In the genomic region with DNA sequence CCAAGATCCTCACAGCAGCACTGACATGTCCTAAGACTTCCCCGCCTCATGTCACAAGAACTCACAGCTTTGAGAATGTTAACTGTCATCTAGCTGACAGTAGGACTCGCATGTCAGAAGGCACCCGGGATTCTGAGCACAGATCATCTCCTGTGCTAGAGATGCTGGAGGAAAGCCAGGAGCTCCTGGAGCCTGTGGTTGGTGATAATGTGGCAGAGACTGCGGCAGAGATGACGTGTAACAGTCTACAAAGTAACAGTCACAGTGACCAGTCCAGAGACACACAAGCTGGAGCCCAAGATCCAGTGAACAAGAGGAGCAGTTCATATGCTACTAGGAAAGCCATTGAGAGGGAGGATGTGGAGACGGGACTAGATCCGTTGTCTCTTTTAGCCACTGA, we compare ENCODE assay signal across 17 mouse cellular contexts. TPM values are rescaled to one million over a fixed set of nuclear protein-coding genes. Genes with fewer than 3 reads are reported as not detected.
A peak's percentile ranks its signal among the peaks of the same experiment; 100 is the strongest.
DNase-seq lines count a peak whose midpoint lies in the region; ATAC-seq lines count a peak whose summit lies in the region.
"Had no signal": no experiment of that assay in that cellular context is flagged by ENCODE, and none has a peak within 500 bp of the region (broad histone marks: within the 10 kb centered on the region; RNA-seq: fewer than 3 reads in every experiment).

No protein-coding gene starts in this region.

- peak overlapping the region; percentile 21; the same call in 1 of the 2 replicates for H3K27ac ChIP-seq in heart, embryonic 13.5 days (replicated peaks)
- H3K27ac ChIP-seq in kidney, embryonic 15.5 days = no peak overlapping the region
- H3K27ac ChIP-seq: embryonic facial prominence, embryonic 15.5 days; forebrain, embryonic 15.5 days; hindbrain, embryonic 13.5 days; hindbrain, postnatal 0 days had no signal

- WGBS in heart, embryonic 13.5 days = 59% methylated on average over 7 of the region's 7 CpGs
- 94% methylated on average over 7 of the region's 7 CpGs for WGBS in kidney, embryonic 15.5 days

- no peak for ATAC-seq in heart, embryonic 13.5 days (ENCODE audit: extremely low read depth, insufficient number of reproducible peaks, low FRiP score, low TSS enrichment)
- 0 out of 2 replicates have a peak, but pooled peaks have one; percentile 12 for ATAC-seq in erythroid progenitor cell, adult 5-6 weeks (replicated peaks; ENCODE audit: low FRiP score, poor library complexity, severe bottlenecking)
- no peak for ATAC-seq in kidney, embryonic 15.5 days (replicated peaks; ENCODE audit: low FRiP score)
- ATAC-seq: forebrain, embryonic 15.5 days; hindbrain, postnatal 0 days had no signal

- no peaks in the 10 kb centered on the region for H3K27me3 ChIP-seq in heart, embryonic 13.5 days (replicated peaks)
- no peaks in the 10 kb centered on the region for H3K27me3 ChIP-seq in kidney, embryonic 15.5 days
- H3K27me3 ChIP-seq: embryonic facial prominence, embryonic 15.5 days; forebrain, embryonic 15.5 days; hindbrain, embryonic 13.5 days had no signal

- peaks cover 6% of the 10 kb centered on the region; the same call in 1 of the 2 replicates for H3K4me1 ChIP-seq in heart, embryonic 13.5 days
- H3K4me1 ChIP-seq in kidney, embryonic 15.5 days = no peaks in the 10 kb centered on the region
- H3K4me1 ChIP-seq: embryonic facial prominence, embryonic 15.5 days; forebrain, embryonic 15.5 days; hindbrain, embryonic 13.5 days had no signal

- no peak overlapping the region for H3K4me3 ChIP-seq in heart, embryonic 13.5 days
- H3K4me3 ChIP-seq in kidney, embryonic 15.5 days (replicated peaks) = no peak overlapping the region
- H3K4me3 ChIP-seq: embryonic facial prominence, embryonic 15.5 days; erythroblast, embryonic 14.5 days; forebrain, embryonic 15.5 days; hindbrain, embryonic 13.5 days had no signal

- DNase-seq in heart, adult 18-20 months = no peak
- peak; percentile 14 for DNase-seq in testis, postnatal 14 days (ENCODE audit: low spot score)
- no peak for DNase-seq in testis, postnatal 10 days (ENCODE audit: low spot score)
- DNase-seq in adrenal gland, postnatal 25 days = no peak
- DNase-seq: adrenal gland, postnatal 10 days; cerebellum, adult 8-10 months; gastrocnemius, postnatal 14 days; heart, postnatal 14 days; kidney, adult 11 months had no signal

- no peak overlapping the region for H3K4me2 ChIP-seq in heart, embryonic 13.5 days
- no peak overlapping the region for H3K4me2 ChIP-seq in kidney, embryonic 15.5 days
- H3K4me2 ChIP-seq: embryonic facial prominence, embryonic 15.5 days; forebrain, embryonic 15.5 days; hindbrain, embryonic 13.5 days had no signal

- peaks cover 87% of the 10 kb centered on the region for H3K36me3 ChIP-seq in heart, embryonic 13.5 days
- peaks cover 79% of the 10 kb centered on the region for H3K36me3 ChIP-seq in kidney, embryonic 15.5 days

- H3K9ac ChIP-seq in heart, embryonic 13.5 days = peak overlapping the region; percentile 40; the same call in 1 of the 2 replicates
- no peak overlapping the region for H3K9ac ChIP-seq in kidney, embryonic 15.5 days
- H3K9ac ChIP-seq: embryonic facial prominence, embryonic 15.5 days; forebrain, embryonic 15.5 days; hindbrain, embryonic 13.5 days had no signal

- H3K9me3 ChIP-seq in heart, embryonic 13.5 days = no peaks in the 10 kb centered on the region
- H3K9me3 ChIP-seq in kidney, embryonic 15.5 days (replicated peaks) = no peaks in the 10 kb centered on the region
- H3K9me3 ChIP-seq: embryonic facial prominence, embryonic 15.5 days; forebrain, embryonic 15.5 days; hindbrain, embryonic 13.5 days had no signal

RNA-seq across cellular contexts. Expression of a gene that starts 32.1 kb away (rescaled TPM):
- polyA plus RNA-seq in heart, embryonic 13.5 days (2015; fragmentation: Nextera tagmentation; extraction: Ambion mirVana) = 468 and 507 TPM in 2 replicates
- 100 to 1,000 TPM; 534 to 598 TPM for total RNA-seq in heart, adult 18-20 months (2021)
- total RNA-seq in erythroid progenitor cell, adult 5-6 weeks (2015; ENCODE audit: low replicate concordance) = 1,192 and 1,255 TPM in 2 replicates
- 229 and 382 TPM in 2 replicates for total RNA-seq in erythroid progenitor cell, adult 5-6 weeks (2017; ENCODE audit: low replicate concordance)
- polyA plus RNA-seq in kidney, embryonic 15.5 days (2015; fragmentation: Nextera tagmentation; extraction: Ambion mirVana) = 768 and 806 TPM in 2 replicates
- 751 and 795 TPM in 2 replicates for total RNA-seq in adrenal gland, postnatal 25 days (2021)

RNA-seq across cellular contexts. Expression of a gene that starts 49.1 kb away (rescaled TPM):
- polyA plus RNA-seq in heart, embryonic 13.5 days (2015; fragmentation: Nextera tagmentation; extraction: Ambion mirVana) = 28.3 and 31.4 TPM in 2 replicates
- total RNA-seq in heart, adult 18-20 months (2021) = 10 to 100 TPM; 18.6 to 23.0 TPM
- total RNA-seq in erythroid progenitor cell, adult 5-6 weeks (2015; ENCODE audit: low replicate concordance) = 1.4 TPM in 1 of 2 replicates, not detected in the other
- total RNA-seq in erythroid progenitor cell, adult 5-6 weeks (2017; ENCODE audit: low replicate concordance) = 0.68 TPM in 1 of 2 replicates, not detected in the other
- polyA plus RNA-seq in kidney, embryonic 15.5 days (2015; fragmentation: Nextera tagmentation; extraction: Ambion mirVana) = 37.3 and 37.9 TPM in 2 replicates
- total RNA-seq in adrenal gland, postnatal 25 days (2021) = 17.2 and 21.0 TPM in 2 replicates
